In the genomic region with DNA sequence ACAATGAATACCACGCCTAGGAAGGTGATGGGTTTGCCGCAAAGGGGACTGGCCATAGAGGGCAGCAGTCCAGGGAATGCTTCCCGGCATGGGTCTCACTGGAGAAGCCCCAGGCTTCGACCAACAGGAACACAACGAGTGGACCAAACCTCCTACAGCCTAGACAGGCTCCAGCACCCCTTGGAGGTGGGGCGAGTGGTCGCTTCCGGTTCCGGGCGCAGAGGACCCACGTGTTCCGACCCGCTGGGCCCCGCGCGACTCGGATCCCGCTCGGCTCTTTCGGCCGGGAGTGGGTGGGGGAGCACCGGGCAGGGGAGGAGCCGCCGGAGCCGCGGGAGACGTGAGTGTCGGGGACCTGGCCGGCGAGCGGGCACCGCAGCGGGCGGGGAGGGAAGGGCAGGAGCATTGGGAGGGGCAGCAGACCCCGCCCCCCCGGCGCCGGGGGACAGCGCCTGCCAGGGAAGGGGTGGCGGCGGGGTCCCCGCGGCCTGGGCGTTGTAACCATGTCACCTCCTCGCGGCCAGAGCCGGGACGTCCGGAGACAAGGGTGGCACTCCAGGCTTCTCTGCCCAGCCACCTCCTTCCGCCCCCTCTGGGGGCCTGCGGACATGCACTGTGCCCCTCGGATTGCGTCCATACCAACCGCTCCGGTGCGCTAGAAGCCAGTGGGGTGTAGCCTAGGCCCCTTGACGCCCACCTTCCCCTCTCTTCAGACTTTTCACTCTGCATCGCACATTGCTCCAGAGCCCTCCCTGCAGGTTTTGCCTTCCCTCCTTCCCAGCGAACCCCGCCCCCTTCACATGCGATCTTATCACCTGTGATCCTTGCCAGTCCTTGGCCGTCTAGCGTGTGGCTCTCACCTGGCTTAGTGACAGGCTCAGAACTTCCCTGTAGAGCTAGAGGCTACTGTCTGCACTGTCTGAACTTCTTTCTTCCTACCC, we compare ENCODE assay signal across 8 mouse cellular contexts. TPM values are rescaled to one million over a fixed set of nuclear protein-coding genes. Genes with fewer than 3 reads are reported as not detected.
DNase-seq lines count a peak whose midpoint lies in the region; ATAC-seq and TF ChIP-seq lines count a peak whose summit lies in the region.

A gene (plus strand): TSS at position 219 of the 941 bp plus-strand sequence.

- H3K36me3 ChIP-seq in hindbrain, postnatal 0 days (ENCODE audit: insufficient read depth, low read length) = no peaks in the 10 kb centered on the region
- H3K36me3 ChIP-seq in macrophage (ENCODE audit: inconsistent target) = no peaks in the 10 kb centered on the region

- H3K9me3 ChIP-seq in hindbrain, postnatal 0 days (ENCODE audit: low read length) = no peaks in the 10 kb centered on the region

- H3K4me3 ChIP-seq in gastrocnemius, adult 2 months = peak within 1 kb of the TSS; percentile 89
- H3K4me3 ChIP-seq in hindbrain, postnatal 0 days (ENCODE audit: low read length) = peak within 1 kb of the TSS; percentile 82
- H3K4me3 ChIP-seq in left cerebral cortex, adult 2 months = peak within 1 kb of the TSS; percentile 96
- peak within 1 kb of the TSS; percentile 61 for H3K4me3 ChIP-seq in macrophage (ENCODE audit: inconsistent target)

- peaks cover 12% of the 10 kb centered on the region for H3K4me1 ChIP-seq in hindbrain, postnatal 0 days (ENCODE audit: insufficient read depth, low read length)

- peak; percentile 51 for TF ChIP-seq CTCF in gastrocnemius, adult 2 months (IDR thresholded peaks at IDR 0.05)
- peak; percentile 59 for TF ChIP-seq CTCF in hindbrain, postnatal 0 days (IDR thresholded peaks at IDR 0.05; ENCODE audit: low read depth)
- TF ChIP-seq CTCF in left cerebral cortex, adult 2 months (IDR thresholded peaks at IDR 0.05) = peak; percentile 36

- peak within 1 kb of the TSS; percentile 85 for H3K27ac ChIP-seq in gastrocnemius, adult 2 months
- H3K27ac ChIP-seq in hindbrain, postnatal 0 days = peak within 1 kb of the TSS; percentile 77
- peak within 1 kb of the TSS; percentile 77 for H3K27ac ChIP-seq in left cerebral cortex, adult 2 months
- H3K27ac ChIP-seq in macrophage = peak within 1 kb of the TSS; percentile 19; the same call in 1 of the 2 replicates

- peak within 1 kb of the TSS; percentile 98 for H3K4me2 ChIP-seq in hindbrain, postnatal 0 days (ENCODE audit: low read depth, low read length)

- H3K27me3 ChIP-seq in hindbrain, postnatal 0 days (ENCODE audit: insufficient read depth, low read length) = no peaks in the 10 kb centered on the region

- WGBS in hindbrain, postnatal 0 days = 2% methylated on average over 49 of the region's 63 CpGs
- WGBS in macrophage (ENCODE audit: missing documents) = 1% methylated on average over 59 of the region's 63 CpGs

- peaks cover 35% of the 10 kb centered on the region for H3K79me2 ChIP-seq in macrophage (ENCODE audit: inconsistent target)

- peak; percentile 90 for DNase-seq in ZHBTc4 (ENCODE audit: low read depth, low spot score)
- peak; percentile 77 to 87 for DNase-seq in cerebellum, postnatal 4 days (ENCODE audit: low spot score in 2 of 2)
- peak; percentile 92 for DNase-seq in gastrocnemius, adult 2 months
- peak; percentile 95 for DNase-seq in hindbrain, postnatal 0 days (ENCODE audit: low spot score)
- peak; percentile 83 to 86 for DNase-seq in left cerebral cortex, adult 2 months (ENCODE audit: extremely low spot score in 1 of 2, low spot score in 2 of 2)
- DNase-seq in retina, postnatal 7 days (ENCODE audit: low read depth, low spot score) = peak; percentile 85
- peak; percentile 74 to 80 for DNase-seq in urinary bladder, adult 18-20 months (ENCODE audit: low spot score in 2 of 2)

- ATAC-seq in hindbrain, postnatal 0 days = peak; percentile 99

- H3K9ac ChIP-seq in hindbrain, postnatal 0 days (replicated peaks; ENCODE audit: low read length) = peak within 1 kb of the TSS; percentile 82

- intact Hi-C loops in gastrocnemius, adult 2 months (cut with DNase I) = no loop called here
- intact Hi-C loops in left cerebral cortex, adult 2 months (cut with DNase I) = loop anchor here (10.0 kb wide), 1 partner anchor 678 kb away; a partner anchor contains a TSS

RNA-seq across cellular contexts. Expression of the gene that starts here (rescaled TPM):
- 1 to 10 TPM; 1.4 to 1.8 TPM for total RNA-seq in gastrocnemius, adult 2 months (2021)
- 8.1 TPM in 2 replicates for total RNA-seq in hindbrain, postnatal 0 days (2014; rRNA removed)
- 4.9 TPM in 2 replicates for polyA plus RNA-seq in hindbrain, postnatal 0 days (2015; fragmentation: Nextera tagmentation; extraction: Ambion mirVana)
- 1 to 10 TPM; 3.2 to 4.0 TPM for total RNA-seq in left cerebral cortex, adult 2 months (2021)
- 10 to 100 TPM in 15 of 26 experiments, 1 to 10 TPM in 11; 5.4 to 25.9 (median 14.5) TPM for total RNA-seq in macrophage (2018; cell fraction: chromatin; rRNA removed)
- 1 to 10 TPM; 1.0 to 4.5 (median 2.9) TPM for total RNA-seq in macrophage (2018; cell fraction: cytosol; rRNA removed)
- 10 to 100 TPM in 11 of 26 experiments, 1 to 10 TPM in 15; 3.2 to 19.4 (median 6.8) TPM for total RNA-seq in macrophage (2018; cell fraction: nucleus; rRNA removed)
- polyA plus RNA-seq in macrophage (2018) = 3.4 to 4.8 TPM (median 4.1 TPM) in 3 replicates

Comparison
In these comparisons a context has a peak if more than half of its experiments do, and no peak if none do; other contexts are left out.
1. Peak in every context shown above with its lines: DNase-seq, ATAC-seq, H3K4me3 ChIP-seq and H3K27ac ChIP-seq.
2. H3K27ac ChIP-seq: peak in every context shown above with its lines; median percentile 85 in gastrocnemius, adult 2 months; 77 in hindbrain, postnatal 0 days; 77 in left cerebral cortex, adult 2 months; 19 in macrophage.